Mouse (Mus musculus) forebrain, postnatal 0 days (tissue): ENCODE results near the gene Cbr2. TPM values are rescaled to one million over a fixed set of nuclear protein-coding genes. Genes with fewer than 3 reads are reported as not detected.

Source experiments
- ATAC-seq: fragments of 200-750 bp; cut with Nextera tagmentation; 2 replicates; pipeline ENCODE4 v1.8.0; 2017; ENCODE audit warnings: mild to moderate bottlenecking, moderate library complexity
- DNase-seq: peaks from one replicate; pipeline ENCODE4 v3.0.0-alpha.2; 2015
- H3K27ac ChIP-seq: fragments of 300-500 bp; sonication (generic); 2 replicates; pipeline ENCODE4 v1.5.1; 2014; ENCODE audit warnings: low read depth, mild to moderate bottlenecking, antibody characterized with exemption, low read length, moderate library complexity, mixed read lengths
- H3K27me3 ChIP-seq: fragments of 300-500 bp; sonication (generic); 2 replicates; pipeline ENCODE4 v1.6.1; 2014; ENCODE audit warnings: mild to moderate bottlenecking, low read length, mixed read lengths; ENCODE audit not compliant: insufficient read depth
- H3K36me3 ChIP-seq: fragments of 300-500 bp; sonication (generic); 2 replicates; pipeline ENCODE4 v1.6.1; 2014; ENCODE audit warnings: mild to moderate bottlenecking, moderate library complexity; ENCODE audit not compliant: insufficient read depth
- H3K4me1 ChIP-seq: fragments of 300-500 bp; sonication (generic); 2 replicates; pipeline ENCODE4 v1.6.1; 2014; ENCODE audit warnings: antibody characterized with exemption; ENCODE audit not compliant: insufficient read depth
- H3K4me2 ChIP-seq: fragments of 300-500 bp; sonication (generic); 2 replicates; pipeline ENCODE4 v1.6.1; 2014; ENCODE audit warnings: low read depth, mild to moderate bottlenecking, moderate library complexity
- H3K4me3 ChIP-seq: fragments of 300-500 bp; sonication (generic); 2 replicates; pipeline ENCODE4 v1.5.1; 2014; ENCODE audit warnings: low read depth, low read length, mixed read lengths
- H3K9ac ChIP-seq: fragments of 300-500 bp; sonication (generic); 2 replicates; pipeline ENCODE4 v1.6.1; 2014; ENCODE audit warnings: mild to moderate bottlenecking
- H3K9me3 ChIP-seq: fragments of 300-500 bp; sonication (generic); 2 replicates; pipeline ENCODE4 v1.6.1; 2016; ENCODE audit warnings: low read length
- CTCF ChIP-seq: sonication (generic); IDR thresholded peaks from 2 replicates; pipeline ENCODE4 v1.5.1; 2016; ENCODE audit warnings: antibody characterized with exemption, control low read depth, low read depth
- WGBS: fragments of 180-500 bp; shearing (Covaris S2); extraction: QIAGEN DNeasy Blood & Tissue Kit; methylation state at CpG from one replicate; pipeline ENCODE4 v1.1.7; 2014; 5-methylcytosine and 5-hydroxymethylcytosine counted together
- polyA plus RNA-seq: library from polyadenylated mRNA; unstranded; fragments of >200 nt; fragmentation: Nextera tagmentation; extraction: Ambion mirVana; gene quantifications from 2 replicates; pipeline ENCODE4 v1.2.1, GENCODE M21; 2015
- total RNA-seq: library from RNA; depleted of rRNA; stranded (reverse); fragments of >200 nt; gene quantifications from 2 replicates; pipeline ENCODE4 v1.2.3, GENCODE M21; 2014

Cbr2 gene
- total and polyA plus RNA-seq, 2 experiments from 2014 or later = 3.1 to 3.6 TPM

DNA sequence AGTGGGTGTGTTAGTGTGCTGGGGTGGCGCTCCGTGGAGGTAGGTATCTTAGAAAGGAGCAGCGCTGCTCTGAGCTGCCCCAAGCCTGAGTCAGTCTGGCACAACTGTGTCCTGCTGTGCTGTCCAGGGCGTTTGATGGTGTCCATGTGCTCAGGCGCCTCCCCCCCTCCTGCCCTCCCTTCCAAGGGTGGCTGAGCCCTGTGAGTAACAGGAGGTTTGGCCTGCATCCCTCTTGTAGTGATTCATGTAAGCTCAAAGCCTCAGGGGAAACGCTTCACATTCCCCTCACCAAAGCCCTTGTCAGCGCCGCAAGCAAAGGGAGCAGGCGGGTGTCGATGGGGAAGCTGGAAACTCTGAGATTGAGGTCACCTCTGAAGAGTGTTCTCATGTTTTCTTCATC is 34.2 kb downstream of the Cbr2 start:
- Histone ChIP-seq H3K27me3 (no peaks in the 10 kb centered on the region), H3K27ac (no peak overlapping the region), H3K4me3 (no peak overlapping the region), H3K36me3 (peaks cover 23% of the 10 kb centered on the region), H3K9ac (no peak overlapping the region), H3K4me2 (no peak overlapping the region), H3K9me3 (no peaks in the 10 kb centered on the region), H3K4me1 (no peaks in the 10 kb centered on the region)
- WGBS = 67% methylated on average over 10 of the region's 10 CpGs
- ATAC-seq = no peak
- TF ChIP-seq CTCF = no peak
- no peak for DNase-seq

DNA sequence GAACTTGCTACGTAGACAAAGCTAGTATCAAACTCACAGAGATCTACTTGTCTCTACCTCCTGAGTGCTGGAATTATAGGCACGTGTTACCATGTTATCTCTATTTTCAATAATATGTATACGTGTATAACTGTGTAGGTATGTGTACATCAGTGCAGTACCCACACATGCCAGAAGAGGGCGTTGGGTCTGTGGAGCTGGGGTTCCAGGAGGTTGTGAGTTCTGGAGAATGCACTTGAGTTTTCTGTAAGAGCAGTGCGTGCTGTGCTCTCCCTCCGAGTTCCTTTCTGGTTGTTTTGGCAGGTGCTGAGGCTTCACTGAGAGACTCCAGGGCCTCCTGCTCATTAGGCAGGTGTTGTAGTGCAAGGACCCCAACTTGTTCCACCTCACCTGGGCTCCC is 35.3 kb downstream of the Cbr2 start:
- Histone ChIP-seq H3K27ac (no peak overlapping the region), H3K4me1 (no peaks in the 10 kb centered on the region), H3K4me2 (no peak overlapping the region), H3K9ac (no peak overlapping the region), H3K36me3 (peaks cover 14% of the 10 kb centered on the region), H3K4me3 (no peak overlapping the region), H3K27me3 (no peaks in the 10 kb centered on the region), H3K9me3 (no peaks in the 10 kb centered on the region)
- DNase-seq = no peak
- ATAC-seq = no peak
- WGBS = 92% methylated on average over 6 of the region's 6 CpGs
- TF ChIP-seq CTCF = peak; percentile 47

DNA sequence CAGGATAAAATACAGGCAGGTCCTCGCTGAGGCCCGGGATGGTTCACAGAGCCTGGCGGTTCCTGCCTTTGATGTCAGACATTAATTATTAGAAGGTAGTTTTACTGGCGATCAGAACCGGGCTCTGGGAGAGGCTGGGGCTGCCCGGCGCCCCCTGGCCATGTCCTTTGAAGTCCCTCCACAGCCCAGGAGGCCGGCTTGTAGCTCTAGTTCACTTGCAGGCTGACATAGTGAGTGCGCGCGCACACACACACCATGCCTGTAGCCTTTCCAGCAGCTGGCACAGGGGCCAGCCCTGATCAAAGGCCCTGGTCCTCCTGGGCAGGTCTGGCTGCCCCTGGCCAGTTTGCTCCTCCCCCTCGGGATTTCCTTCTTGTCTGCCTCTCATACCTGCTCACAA is 36.3 kb downstream of the Cbr2 start:
- Histone ChIP-seq H3K4me2 (no peak overlapping the region), H3K9me3 (no peaks in the 10 kb centered on the region), H3K27ac (0 out of 2 replicates have a peak overlapping the region, but pooled peaks have one; percentile 10), H3K36me3 (peaks cover 13% of the 10 kb centered on the region), H3K9ac (no peak overlapping the region), H3K27me3 (no peaks in the 10 kb centered on the region), H3K4me3 (no peak overlapping the region), H3K4me1 (no peaks in the 10 kb centered on the region)
- 43% methylated on average over 12 of the region's 12 CpGs for WGBS
- no peak for DNase-seq
- ATAC-seq = peak; percentile 36
- TF ChIP-seq CTCF = no peak

DNA sequence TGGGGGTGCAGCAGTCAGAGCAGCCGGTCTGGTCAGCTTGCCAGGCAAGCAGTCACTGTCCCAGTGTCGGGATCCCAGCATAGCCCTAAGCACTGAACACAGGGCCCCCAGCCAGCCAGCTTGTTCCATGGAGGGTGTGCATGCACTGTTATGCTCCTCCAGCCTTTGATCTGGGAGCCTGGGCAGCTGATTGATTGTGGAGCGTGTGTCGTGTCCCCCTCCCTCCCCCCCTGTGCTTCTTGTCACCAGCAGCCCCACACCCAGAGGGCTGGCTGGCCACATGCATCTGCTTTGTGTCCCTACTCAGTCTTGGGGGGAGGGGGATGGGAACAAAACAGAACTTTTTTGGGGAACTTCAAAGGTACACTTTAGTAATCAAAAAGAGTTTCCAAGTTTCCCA is 36.7 kb downstream of the Cbr2 start:
- DNase-seq = peak; percentile 31
- no peaks in the 10 kb centered on the region for H3K9me3 ChIP-seq
- ATAC-seq = peak; percentile 78
- H3K4me1 ChIP-seq = no peaks in the 10 kb centered on the region
- no peak overlapping the region for H3K9ac ChIP-seq
- no peak overlapping the region for H3K4me3 ChIP-seq
- H3K27ac ChIP-seq = no peak overlapping the region
- no peak for TF ChIP-seq CTCF
- 15% methylated on average over 4 of the region's 4 CpGs for WGBS
- no peak overlapping the region for H3K4me2 ChIP-seq
- H3K27me3 ChIP-seq = no peaks in the 10 kb centered on the region
- peaks cover 12% of the 10 kb centered on the region; the same call in 1 of the 2 replicates for H3K36me3 ChIP-seq

DNA sequence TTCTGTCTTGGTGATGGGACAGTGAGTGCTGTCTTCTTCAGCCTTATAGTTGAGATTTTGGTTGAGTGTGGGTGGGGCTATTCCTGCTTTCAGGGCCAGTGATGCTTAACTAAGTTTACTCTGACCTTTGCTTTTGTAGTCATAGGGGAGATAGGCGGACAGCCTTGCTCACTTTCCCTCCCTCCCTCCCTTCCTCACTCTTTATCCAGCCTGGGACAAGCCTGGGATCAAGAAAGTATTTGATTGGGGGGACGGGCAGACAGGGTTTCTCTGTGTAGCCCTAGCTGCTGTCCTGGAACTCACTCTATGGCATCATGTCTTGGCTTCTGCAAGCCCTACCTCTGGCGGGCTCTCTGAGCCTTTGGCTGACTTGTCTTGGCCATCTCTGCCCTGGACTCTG is 38.5 kb downstream of the Cbr2 start:
- Histone ChIP-seq H3K9me3 (no peaks in the 10 kb centered on the region), H3K36me3 (peaks cover 23% of the 10 kb centered on the region), H3K4me3 (no peak overlapping the region), H3K4me2 (no peak overlapping the region), H3K27me3 (no peaks in the 10 kb centered on the region), H3K27ac (no peak overlapping the region), H3K9ac (no peak overlapping the region), H3K4me1 (no peaks in the 10 kb centered on the region)
- DNase-seq (no peak), ATAC-seq (no peak)
- no peak for TF ChIP-seq CTCF
- 77% methylated on average over 3 of the region's 3 CpGs for WGBS

DNA sequence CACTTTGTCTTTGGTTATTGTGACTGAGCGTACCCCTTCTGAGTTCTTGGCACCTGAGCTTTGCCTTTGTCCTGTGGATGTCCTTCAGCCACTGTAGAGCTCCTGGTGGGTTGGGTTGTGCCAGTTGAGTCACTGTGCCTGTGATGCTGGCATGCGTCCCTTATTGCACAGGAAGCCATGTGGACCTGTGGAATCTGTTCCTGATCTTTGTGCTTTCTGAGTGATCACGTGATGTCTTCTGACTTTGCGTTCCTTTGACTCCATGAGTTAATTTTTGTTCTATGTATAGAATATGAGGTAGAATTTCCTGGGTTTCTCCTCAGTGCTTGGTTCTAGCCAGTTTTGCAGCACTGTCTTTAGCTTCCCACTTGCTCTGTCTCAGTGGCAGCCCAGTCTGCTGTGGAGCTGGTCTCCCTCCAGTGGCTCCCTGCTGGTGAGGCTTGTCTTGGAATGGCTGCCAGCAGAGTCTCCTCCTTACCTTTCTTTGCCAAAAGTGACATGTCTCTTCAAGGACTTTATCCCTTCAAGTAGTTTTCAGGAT is 39.4 kb downstream of the Cbr2 start:
- no peak for TF ChIP-seq CTCF
- no peaks in the 10 kb centered on the region for H3K4me1 ChIP-seq
- 85% methylated on average over 4 of the region's 4 CpGs for WGBS
- H3K4me3 ChIP-seq = no peak overlapping the region
- H3K9ac ChIP-seq = no peak overlapping the region
- no peaks in the 10 kb centered on the region for H3K27me3 ChIP-seq
- no peak overlapping the region for H3K27ac ChIP-seq
- DNase-seq = no peak
- no peak for ATAC-seq
- H3K9me3 ChIP-seq = no peaks in the 10 kb centered on the region
- no peak overlapping the region for H3K4me2 ChIP-seq
- peaks cover 28% of the 10 kb centered on the region for H3K36me3 ChIP-seq

DNA sequence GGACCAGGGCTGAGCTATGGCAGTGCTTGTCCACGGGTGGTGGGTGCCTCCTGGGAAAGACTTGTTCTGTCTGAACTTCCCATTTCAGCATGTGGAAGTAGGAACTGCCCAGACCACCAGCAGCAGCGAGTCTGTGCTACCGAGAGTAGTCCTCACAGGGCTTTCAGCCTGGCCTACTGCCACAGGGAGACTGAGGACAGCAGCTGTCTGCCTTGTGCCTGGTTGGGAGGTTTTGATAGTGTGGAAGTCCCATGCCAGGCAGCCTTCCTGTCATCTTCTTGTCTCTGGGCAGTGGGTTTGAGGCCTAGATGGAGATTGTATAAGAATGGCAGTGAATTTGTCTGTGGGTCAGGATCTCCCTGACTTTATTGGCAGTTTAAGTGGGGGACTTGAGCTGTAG is 42.5 kb downstream of the Cbr2 start:
- no peak overlapping the region for H3K4me2 ChIP-seq
- no peaks in the 10 kb centered on the region for H3K9me3 ChIP-seq
- H3K9ac ChIP-seq = no peak overlapping the region
- ATAC-seq (no peak), DNase-seq (no peak)
- no peak overlapping the region for H3K27ac ChIP-seq
- H3K4me1 ChIP-seq = no peaks in the 10 kb centered on the region
- H3K36me3 ChIP-seq = peaks cover 47% of the 10 kb centered on the region
- H3K4me3 ChIP-seq = no peak overlapping the region
- no peak for TF ChIP-seq CTCF
- H3K27me3 ChIP-seq = no peaks in the 10 kb centered on the region
- 85% methylated on average over 3 of the region's 3 CpGs for WGBS
